Mouse (Mus musculus): ENCODE results near the gene Kbtbd2.

The Kbtbd2 gene

GRCm38 (mm10) chr6:56797311-56798151, at the start of gene Kbtbd2:
Gene Kbtbd2, minus strand, starts transcription at chr6:56797813.
- DNase-seq (ENCODE audit: low spot score): peak; percentile 91

GRCm38 (mm10) chr6:56844365-56844764, 46.8 kb upstream of the Kbtbd2 start:
- no peak for DNase-seq (ENCODE audit: low spot score)

- DNase-seq (ENCODE audit: low spot score): no peak
These were observed 45.6 kb upstream of the Kbtbd2 start for GRCm38 (mm10) chr6:56843229-56843628.

GRCm38 (mm10) chr6:56837621-56838020, 40.0 kb upstream of the Kbtbd2 start:
- DNase-seq (ENCODE audit: low spot score): no peak

GRCm38 (mm10) chr6:56837166-56837565, 39.6 kb upstream of the Kbtbd2 start:
- DNase-seq (ENCODE audit: low spot score): no peak

GRCm38 (mm10) chr6:56835532-56835931, 37.9 kb upstream of the Kbtbd2 start:
- no peak for DNase-seq (ENCODE audit: low spot score)

- DNase-seq (ENCODE audit: low spot score): no peak
These were observed 37.2 kb upstream of the Kbtbd2 start for GRCm38 (mm10) chr6:56834769-56835168.

GRCm38 (mm10) chr6:56832830-56833229, 35.2 kb upstream of the Kbtbd2 start:
- DNase-seq (ENCODE audit: low spot score): no peak

- DNase-seq (ENCODE audit: low spot score): no peak
These were observed 34.8 kb upstream of the Kbtbd2 start for GRCm38 (mm10) chr6:56832407-56832796.

GRCm38 (mm10) chr6:56831697-56832406, 34.2 kb upstream of the Kbtbd2 start, which contains the start of gene Fkbp9:
Gene Fkbp9, plus strand, starts transcription at chr6:56832059.
- DNase-seq (ENCODE audit: low spot score): peak; percentile 82

- DNase-seq (ENCODE audit: low spot score): no peak
These were observed 28.0 kb upstream of the Kbtbd2 start for GRCm38 (mm10) chr6:56825657-56826056.

GRCm38 (mm10) chr6:56819124-56819487, 21.5 kb upstream of the Kbtbd2 start:
- no peak for DNase-seq (ENCODE audit: low spot score)

- no peak for DNase-seq (ENCODE audit: low spot score)
These were observed 21.0 kb upstream of the Kbtbd2 start for GRCm38 (mm10) chr6:56818436-56819123.

- DNase-seq (ENCODE audit: low spot score): no peak
These were observed 15.7 kb upstream of the Kbtbd2 start for GRCm38 (mm10) chr6:56813332-56813731.

GRCm38 (mm10) chr6:56808656-56809055, 11.0 kb upstream of the Kbtbd2 start:
- no peak for DNase-seq (ENCODE audit: low spot score)

- no peak for DNase-seq (ENCODE audit: low spot score)
These were observed 8.6 kb upstream of the Kbtbd2 start for GRCm38 (mm10) chr6:56806195-56806594.

- no peak for DNase-seq (ENCODE audit: low spot score)
These were observed 7.4 kb upstream of the Kbtbd2 start for GRCm38 (mm10) chr6:56805026-56805425.

- DNase-seq (ENCODE audit: low spot score): peak; percentile 36
These were observed 496 bp upstream of the Kbtbd2 start for GRCm38 (mm10) chr6:56798152-56798465.

- peak; percentile 41 for DNase-seq (ENCODE audit: low spot score)
These were observed 908 bp downstream of the Kbtbd2 start for GRCm38 (mm10) chr6:56796668-56797141.

GRCm38 (mm10) chr6:56796232-56796631, 1.4 kb downstream of the Kbtbd2 start:
- no peak for DNase-seq (ENCODE audit: low spot score)

- no peak for DNase-seq (ENCODE audit: low spot score)
These were observed 2.8 kb downstream of the Kbtbd2 start for GRCm38 (mm10) chr6:56794834-56795233.

- no peak for DNase-seq (ENCODE audit: low spot score)
These were observed 8.3 kb downstream of the Kbtbd2 start for GRCm38 (mm10) chr6:56789336-56789735.

- no peak for DNase-seq (ENCODE audit: low spot score)
These were observed 9.9 kb downstream of the Kbtbd2 start for GRCm38 (mm10) chr6:56787668-56788067.
